Mouse (Mus musculus): ENCODE results near the gene 3110040N11Rik.

DNA sequence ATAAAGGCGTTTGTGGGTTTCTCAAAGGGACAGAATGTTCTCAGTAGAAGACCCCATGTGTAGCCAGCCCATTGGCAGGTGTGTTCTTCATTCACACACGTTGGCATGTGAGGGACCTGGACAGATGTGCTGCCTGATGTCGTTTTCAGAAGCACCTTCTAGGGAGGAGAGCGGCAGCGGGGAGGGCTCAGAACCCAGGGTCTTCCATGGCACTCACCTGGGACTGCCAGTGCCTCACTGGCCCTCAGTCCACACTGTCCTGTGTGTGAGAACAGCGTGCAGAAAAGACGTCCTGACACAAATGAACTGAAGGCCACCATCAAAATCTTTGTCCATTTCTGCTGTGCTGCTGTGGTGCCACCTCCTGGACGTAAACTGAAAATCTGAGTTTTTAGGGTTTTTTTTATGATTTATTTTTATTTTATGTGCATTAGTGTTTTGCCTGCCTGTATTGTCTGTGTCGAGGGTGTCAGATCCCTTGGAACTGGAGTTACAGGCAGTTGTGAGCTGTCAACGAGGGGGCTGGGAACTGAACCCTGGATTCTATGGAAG, 11.5 kb downstream of the 3110040N11Rik start:
- TF ChIP-seq CTCF (IDR thresholded peaks at IDR 0.05; ENCODE audit: borderline replicate concordance, insufficient read depth, low read length): no peak
- TF ChIP-seq POLR2A (IDR thresholded peaks at IDR 0.05; ENCODE audit: low read depth, low read length): no peak

All from embryonic fibroblast, embryonic 13.5 days (primary cell).